Mouse (Mus musculus): ENCODE measurements at regions not wholly inside any gene's neighbourhood (a gene's known extent, or its start where the extent isn't known, plus 50 kb on each side); places are given as distances from the start of the nearest gene placed in this dataset.
"Not testable (repeated sequence)": the region's sequence is repeated elsewhere in the genome, so short reads cannot be mapped to it uniquely, and the experiment has no call there.

DNA sequence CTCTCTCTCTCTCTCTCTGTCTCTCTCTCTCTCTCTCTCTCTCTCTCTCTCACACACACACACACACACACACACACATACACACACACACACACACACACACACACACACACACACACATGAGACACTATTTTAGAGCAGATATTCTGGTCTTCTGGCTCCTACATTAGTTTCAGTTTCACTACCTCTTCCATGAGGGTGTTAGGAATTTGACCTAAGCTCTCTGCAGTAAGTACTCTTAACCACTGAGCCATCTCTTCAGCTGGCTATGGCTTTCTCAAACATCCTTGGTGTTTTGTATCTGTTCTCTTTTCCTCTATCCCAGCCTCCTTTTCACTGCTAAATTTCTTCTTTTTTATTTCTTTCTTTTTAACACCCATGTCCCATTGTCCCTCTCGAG lies 533.1 kb downstream of the Ets1 start:
- not testable (repeated sequence) for TF ChIP-seq CTCF (IDR thresholded peaks at IDR 0.05; ENCODE audit: borderline replicate concordance, extremely low read depth, insufficient read depth, insufficient read length); POLR2A (IDR thresholded peaks at IDR 0.05; ENCODE audit: borderline replicate concordance, extremely low read depth, insufficient read depth, insufficient read length, poor library complexity, severe bottlenecking)

Measured in brain, embryonic 14.5 days (tissue).